Mouse (Mus musculus) T-helper 17 cell (primary cell): ENCODE measurements around the gene St3gal3.

Experiments
- in situ Hi-C, 2 experiments: fragments of 300-600 bp; cut with MboI, MseI; formaldehyde crosslinking; loops; 1 replicate in 1 of 2; 2 replicates in 1 of 2; pipeline ENCODE4 v1.15.1; 2025; ENCODE audit warnings: high pct_unique_total_duplicates in 2 of 2

The St3gal3 gene

GRCm38 (mm10) chr4:118057076-118057475 is 77.6 kb downstream of the St3gal3 start:
- in situ Hi-C loops = no loop called here

GRCm38 (mm10) chr4:118054615-118055014 is 80.1 kb downstream of the St3gal3 start:
- in situ Hi-C loops = no loop called here

GRCm38 (mm10) chr4:118053904-118054303 is 80.8 kb downstream of the St3gal3 start:
- in situ Hi-C loops = no loop called here

GRCm38 (mm10) chr4:118049606-118050302 is 85.0 kb downstream of the St3gal3 start:
- in situ Hi-C loops = loop anchor here in 1 of 2 experiments (5.0 kb wide), 1 partner anchor 92 kb away; no protein-coding TSS in a partner anchor

- in situ Hi-C loops = no loop called here
Observed at GRCm38 (mm10) chr4:118044510-118044909, 90.2 kb downstream of the St3gal3 start.

- in situ Hi-C loops = no loop called here
Observed at GRCm38 (mm10) chr4:118043331-118044002, 91.2 kb downstream of the St3gal3 start.

- in situ Hi-C loops = no loop called here
Observed at GRCm38 (mm10) chr4:118042671-118043320, 91.9 kb downstream of the St3gal3 start.

- in situ Hi-C loops = no loop called here
Observed at GRCm38 (mm10) chr4:118041145-118041544, 93.6 kb downstream of the St3gal3 start.

- in situ Hi-C loops = no loop called here
Observed at GRCm38 (mm10) chr4:118040650-118041049, 94.1 kb downstream of the St3gal3 start.

GRCm38 (mm10) chr4:118039964-118040363 is 94.8 kb downstream of the St3gal3 start:
- in situ Hi-C loops = no loop called here

GRCm38 (mm10) chr4:118038023-118038422 is 96.7 kb downstream of the St3gal3 start:
- in situ Hi-C loops = no loop called here

- in situ Hi-C loops = no loop called here
Observed at GRCm38 (mm10) chr4:118037406-118037805, 97.3 kb downstream of the St3gal3 start.

- in situ Hi-C loops = no loop called here
Observed at GRCm38 (mm10) chr4:118036531-118036930, 98.2 kb downstream of the St3gal3 start.

- in situ Hi-C loops = no loop called here
Observed at GRCm38 (mm10) chr4:118035090-118035489, 99.6 kb downstream of the St3gal3 start.

- in situ Hi-C loops = no loop called here
Observed at GRCm38 (mm10) chr4:118033026-118033425, 101.7 kb downstream of the St3gal3 start.

GRCm38 (mm10) chr4:118031776-118032170 is 102.9 kb downstream of the St3gal3 start:
- in situ Hi-C loops = no loop called here

- in situ Hi-C loops = no loop called here
Observed at GRCm38 (mm10) chr4:118031132-118031775, 103.5 kb downstream of the St3gal3 start.

GRCm38 (mm10) chr4:118030330-118030729 is 104.4 kb downstream of the St3gal3 start:
- in situ Hi-C loops = no loop called here

GRCm38 (mm10) chr4:118029892-118030291 is 104.8 kb downstream of the St3gal3 start:
- in situ Hi-C loops = no loop called here

- in situ Hi-C loops = no loop called here
Observed at GRCm38 (mm10) chr4:118028994-118029393, 105.7 kb downstream of the St3gal3 start.

GRCm38 (mm10) chr4:118025931-118026330 is 108.8 kb downstream of the St3gal3 start:
- in situ Hi-C loops = no loop called here

- in situ Hi-C loops = no loop called here
Observed at GRCm38 (mm10) chr4:118025381-118025780, 109.3 kb downstream of the St3gal3 start.
